Mouse (Mus musculus): ENCODE measurements around the gene Asic4. TPM values are rescaled to one million over a fixed set of nuclear protein-coding genes. Genes with fewer than 3 reads are reported as not detected.

Gene Asic4
- polyA plus RNA-seq (2012; rRNA removed): 0.06 TPM in 1 of 2 replicates, not detected in the other

GRCm38 (mm10) chr1:75450314-75451005 lies at the start of gene Asic4:
Asic4 (plus strand) TSS chr1:75450436.

GRCm38 (mm10) chr1:75435475-75436328 lies 14.5 kb upstream of the Asic4 start, which contains the start of gene Gmppa:
Gmppa (plus strand) TSS chr1:75435930.

DNA sequence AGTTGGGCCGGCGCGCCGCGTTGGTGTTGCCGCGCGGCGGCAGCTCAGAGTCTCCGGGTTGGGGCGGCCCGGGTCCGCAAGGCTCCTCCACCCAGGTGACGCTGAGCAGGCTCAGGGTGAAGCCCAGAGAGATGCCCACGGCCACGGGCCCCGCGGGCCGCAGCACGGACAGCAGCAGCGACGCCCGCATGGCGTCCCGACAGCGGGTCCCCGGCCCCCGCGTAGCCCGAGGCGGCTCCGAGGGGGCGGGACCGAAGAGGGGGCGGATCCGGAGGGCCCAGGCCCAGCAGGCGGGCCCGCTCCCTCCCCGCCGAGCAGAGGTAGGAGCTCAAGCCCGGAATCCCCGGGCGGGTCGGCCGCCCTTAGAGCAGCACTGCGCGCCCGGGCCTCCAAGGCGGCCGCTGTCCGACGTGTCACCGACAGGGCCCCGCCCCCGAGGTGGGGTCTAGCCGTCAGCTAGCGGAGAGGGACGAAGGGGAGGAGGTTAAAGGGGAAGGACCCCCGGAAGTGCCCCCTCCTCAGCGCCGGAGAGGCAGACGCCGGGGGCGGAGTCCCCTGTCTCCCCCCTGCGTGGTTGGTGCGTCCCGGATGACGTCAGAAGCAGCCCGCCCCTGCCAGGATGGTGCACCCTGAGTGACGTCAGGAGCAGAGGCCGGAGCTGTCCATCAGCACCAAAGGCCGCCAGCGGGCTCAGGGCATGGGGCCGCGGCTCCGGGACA lies 28.8 kb downstream of the Asic4 start, which contains the start of the genes Chpf and Tmem198:
Chpf (minus strand) TSS at position 392 of the 719 bp plus-strand sequence.
Tmem198 (plus strand) TSS at position 617 of the 719 bp plus-strand sequence.

DNA sequence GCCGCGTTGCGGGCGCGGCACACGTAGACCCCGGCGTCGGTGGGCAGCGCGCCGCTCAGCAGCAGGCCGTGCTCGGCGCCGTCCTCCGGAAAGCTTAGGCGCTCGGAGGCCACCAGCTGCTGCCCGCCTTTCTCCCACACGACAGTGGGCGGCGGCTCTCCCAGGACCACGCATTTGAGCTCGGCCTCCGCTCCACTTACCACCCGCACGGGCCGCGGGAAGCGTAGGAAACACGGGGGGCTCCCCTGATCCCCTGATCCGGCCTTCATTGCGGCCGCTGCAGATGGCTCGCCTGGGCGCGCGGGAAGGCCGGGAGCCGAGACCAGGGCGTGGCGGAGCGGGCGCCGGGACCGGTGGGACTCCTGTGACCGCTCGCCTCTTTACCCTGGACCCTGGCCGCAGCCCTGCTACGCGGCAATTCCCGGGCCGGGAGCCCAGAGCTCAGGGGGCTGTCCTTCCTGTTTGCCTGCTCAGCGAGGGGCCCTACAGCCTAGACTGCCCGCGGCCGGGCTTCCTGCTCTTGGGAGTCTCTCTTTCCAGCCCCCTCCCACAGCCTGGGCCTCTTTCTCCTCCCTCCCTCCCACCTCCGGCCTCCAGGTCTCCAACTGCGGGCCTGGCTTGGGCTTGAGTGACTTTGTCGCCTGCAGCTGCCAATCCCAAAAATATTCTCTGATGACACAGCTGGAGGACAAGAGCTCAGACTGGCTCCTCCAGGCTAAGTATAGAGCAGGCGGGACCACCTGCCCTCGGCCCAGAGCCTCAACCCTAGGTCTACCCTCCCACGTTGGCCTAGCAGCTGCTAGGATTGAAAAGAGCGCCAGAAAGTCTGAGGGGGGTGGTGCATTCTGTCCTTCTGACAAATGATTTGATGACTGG lies 56.0 kb downstream of the Asic4 start, which contains the start of gene Obsl1:
Obsl1 (minus strand) TSS at position 497 of the 876 bp plus-strand sequence.

GRCm38 (mm10) chr1:75507006-75507405 lies 56.8 kb downstream of the Asic4 start, which contains the start of gene Inha:
Inha (plus strand) TSS chr1:75507077.

DNA sequence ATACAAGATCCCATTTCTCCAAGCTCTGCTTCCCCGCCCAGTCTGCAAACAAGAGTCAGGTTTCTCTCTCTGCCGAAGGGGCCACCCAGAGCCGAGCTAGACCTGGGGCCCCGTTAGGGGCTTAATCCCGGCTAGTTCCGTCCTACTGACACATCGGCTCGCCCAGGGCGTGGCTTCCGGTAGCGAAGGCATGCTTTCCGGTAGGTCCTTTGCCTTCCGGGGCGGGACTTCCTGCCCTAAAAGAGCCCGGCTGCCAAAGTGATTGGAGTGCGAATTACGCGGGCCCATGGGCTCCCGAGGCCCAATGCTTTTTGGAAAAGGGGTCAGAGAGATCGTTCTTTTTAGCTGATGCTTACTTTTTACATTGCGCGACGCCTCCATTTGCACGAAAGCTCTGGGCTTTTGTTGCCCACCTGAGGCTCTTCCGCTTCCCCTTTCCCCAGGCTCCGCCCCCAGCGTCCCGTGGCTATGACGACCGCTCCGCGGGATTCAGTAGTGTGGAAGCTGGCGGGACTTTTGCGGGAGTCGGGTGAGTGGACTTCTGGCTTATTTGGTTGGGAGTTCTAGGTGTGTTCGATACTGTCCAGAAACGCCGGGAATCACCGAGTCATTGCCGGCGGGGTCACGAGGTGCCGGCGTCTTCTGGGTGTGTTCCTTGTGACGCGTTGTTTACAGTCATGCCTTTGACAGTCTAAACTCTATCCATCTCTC lies 71.2 kb downstream of the Asic4 start, which contains the start of gene Stk11ip:
Stk11ip (plus strand) TSS at position 209 of the 711 bp plus-strand sequence.

Other genes starting within 250 kb of the Asic4 start
- gene Glb1l, start 239.6 kb upstream of the Asic4 start, polyA plus RNA-seq (2012; rRNA removed): 1.3 and 1.7 TPM in 2 replicates
- 117 and 123 TPM in 2 replicates for gene Stk16, start 239.6 kb upstream of the Asic4 start, polyA plus RNA-seq (2012; rRNA removed)
- 127 and 134 TPM in 2 replicates for gene Tuba4a, start 230.6 kb upstream of the Asic4 start, polyA plus RNA-seq (2012; rRNA removed)
- gene A630095N17Rik, start 218.3 kb upstream of the Asic4 start, polyA plus RNA-seq (2012; rRNA removed): not detected in 2 replicates
- 21.5 and 25.7 TPM in 2 replicates for gene Dnajb2, start 214.0 kb upstream of the Asic4 start, polyA plus RNA-seq (2012; rRNA removed)
- 4.7 and 4.9 TPM in 2 replicates for gene Ptprn, start 185.9 kb upstream of the Asic4 start, polyA plus RNA-seq (2012; rRNA removed)
- gene Resp18, start 172.0 kb upstream of the Asic4 start, polyA plus RNA-seq (2012; rRNA removed): 7.9 and 12.7 TPM in 2 replicates
- 66.8 and 78.7 TPM in 2 replicates for gene Dnpep, start 132.4 kb upstream of the Asic4 start, polyA plus RNA-seq (2012; rRNA removed)
- gene Des, start 90.1 kb upstream of the Asic4 start, polyA plus RNA-seq (2012; rRNA removed): 377 and 872 TPM in 2 replicates
- gene Speg, start 75.1 kb upstream of the Asic4 start, polyA plus RNA-seq (2012; rRNA removed): 59.2 and 90.1 TPM in 2 replicates
- gene Gmppa, start 14.5 kb upstream of the Asic4 start, polyA plus RNA-seq (2012; rRNA removed): 121 and 122 TPM in 2 replicates
- 37.4 and 49.4 TPM in 2 replicates for gene Chpf, start 28.9 kb downstream of the Asic4 start, polyA plus RNA-seq (2012; rRNA removed)
- gene Tmem198, start 29.1 kb downstream of the Asic4 start, polyA plus RNA-seq (2012; rRNA removed): 3.0 and 4.2 TPM in 2 replicates
- 9.1 and 9.2 TPM in 2 replicates for gene Obsl1, start 56.0 kb downstream of the Asic4 start, polyA plus RNA-seq (2012; rRNA removed)
- gene Inha, start 56.6 kb downstream of the Asic4 start, polyA plus RNA-seq (2012; rRNA removed): 9.5 and 12.1 TPM in 2 replicates
- gene Stk11ip, start 71.1 kb downstream of the Asic4 start, polyA plus RNA-seq (2012; rRNA removed): 11.0 and 17.0 TPM in 2 replicates
- 8.9 and 10.9 TPM in 2 replicates for gene Slc4a3, start 95.8 kb downstream of the Asic4 start, polyA plus RNA-seq (2012; rRNA removed)

All from stomach, adult 2 months (tissue).